Mouse (Mus musculus): ENCODE results near the gene Slc22a4.
"Not testable (repeated sequence)": the region's sequence is repeated elsewhere in the genome, so short reads cannot be mapped to it uniquely, and the experiment has no call there.

Gene Slc22a4

GRCm38 (mm10) chr11:54057428-54057827, 29.5 kb upstream of the Slc22a4 start:
- no peak for DNase-seq (ENCODE audit: low spot score in 2 of 2)

GRCm38 (mm10) chr11:54056132-54056531, 28.2 kb upstream of the Slc22a4 start:
- peak in 1 of 2 experiments; percentile 47 for DNase-seq (ENCODE audit: low spot score in 2 of 2)

GRCm38 (mm10) chr11:54054257-54054656, 26.4 kb upstream of the Slc22a4 start:
- DNase-seq (ENCODE audit: low spot score in 2 of 2): no peak

- DNase-seq (ENCODE audit: low spot score in 2 of 2): no peak
Measured at GRCm38 (mm10) chr11:54053090-54053489, 25.2 kb upstream of the Slc22a4 start.

- no peak for DNase-seq (ENCODE audit: low spot score in 2 of 2)
Measured at GRCm38 (mm10) chr11:54052128-54052527, 24.2 kb upstream of the Slc22a4 start.

GRCm38 (mm10) chr11:54051161-54051560, 23.3 kb upstream of the Slc22a4 start:
- DNase-seq (ENCODE audit: low spot score in 2 of 2): no peak

GRCm38 (mm10) chr11:54050205-54050604, 22.3 kb upstream of the Slc22a4 start:
- DNase-seq (ENCODE audit: low spot score in 2 of 2): no peak

- DNase-seq (ENCODE audit: low spot score in 2 of 2): no peak
Measured at GRCm38 (mm10) chr11:54040676-54041075, 12.8 kb upstream of the Slc22a4 start.

- not testable (repeated sequence) for DNase-seq (ENCODE audit: low spot score in 2 of 2)
Measured at GRCm38 (mm10) chr11:54032872-54033271, 5.0 kb upstream of the Slc22a4 start.

GRCm38 (mm10) chr11:54028997-54029396, 1.1 kb upstream of the Slc22a4 start:
- DNase-seq (ENCODE audit: low spot score in 2 of 2): no peak

- no peak for DNase-seq (ENCODE audit: low spot score in 2 of 2)
Measured at GRCm38 (mm10) chr11:54027131-54028043, 503 bp downstream of the Slc22a4 start.

- DNase-seq (ENCODE audit: low spot score in 2 of 2): no peak
Measured at GRCm38 (mm10) chr11:54026491-54027041, 1.3 kb downstream of the Slc22a4 start.

GRCm38 (mm10) chr11:54021396-54022093, 6.3 kb downstream of the Slc22a4 start:
- no peak for DNase-seq (ENCODE audit: low spot score in 2 of 2)

GRCm38 (mm10) chr11:54018893-54019732, 8.8 kb downstream of the Slc22a4 start:
- DNase-seq (ENCODE audit: low spot score in 2 of 2): no peak

- no peak for DNase-seq (ENCODE audit: low spot score in 2 of 2)
Measured at GRCm38 (mm10) chr11:54017596-54017995, 10.3 kb downstream of the Slc22a4 start.

GRCm38 (mm10) chr11:54016051-54016450, 11.8 kb downstream of the Slc22a4 start:
- DNase-seq (ENCODE audit: low spot score in 2 of 2): no peak

GRCm38 (mm10) chr11:54012961-54013360, 14.9 kb downstream of the Slc22a4 start:
- no peak for DNase-seq (ENCODE audit: low spot score in 2 of 2)

GRCm38 (mm10) chr11:54011255-54011654, 16.6 kb downstream of the Slc22a4 start:
- DNase-seq (ENCODE audit: low spot score in 2 of 2): no peak

GRCm38 (mm10) chr11:54008416-54008920, 19.4 kb downstream of the Slc22a4 start:
- DNase-seq (ENCODE audit: low spot score in 2 of 2): peak; percentile 11 to 27

- DNase-seq (ENCODE audit: low spot score in 2 of 2): peak in 1 of 2 experiments; percentile 44
Measured at GRCm38 (mm10) chr11:54007717-54008116, 20.2 kb downstream of the Slc22a4 start.

GRCm38 (mm10) chr11:54006901-54007300, 21.0 kb downstream of the Slc22a4 start:
- DNase-seq (ENCODE audit: low spot score in 2 of 2): peak in 1 of 2 experiments; percentile 75

All from urinary bladder, postnatal 36 days (tissue).